Mouse (Mus musculus): ENCODE measurements around the gene Cacna2d3.

- TF ChIP-seq CTCF (conservative IDR thresholded peaks at IDR 0.05; ENCODE audit: low read length) (peak; percentile 98), POU5F1 (IDR thresholded peaks at IDR 0.05; ENCODE audit: borderline replicate concordance, low read length) (no peak)
These were observed 611.1 kb downstream of the Cacna2d3 start for GRCm38 (mm10) chr14:29110351-29111091.

All from E14TG2a.4 (cell line).